Mouse (Mus musculus): ENCODE measurements at regions not wholly inside any gene's neighbourhood (a gene's known extent, or its start where the extent isn't known, plus 50 kb on each side); places are given as distances from the start of the nearest gene placed in this dataset.

- no peak for DNase-seq
These were observed 283.8 kb upstream of the Adgrl2 start for GRCm38 (mm10) chr3:149273993-149274692.

- no peak for DNase-seq
These were observed 280.1 kb upstream of the Adgrl2 start for GRCm38 (mm10) chr3:149270459-149270858.

- DNase-seq: no peak
These were observed 272.1 kb upstream of the Adgrl2 start for GRCm38 (mm10) chr3:149262332-149262970.

GRCm38 (mm10) chr3:149261764-149262163 lies 271.4 kb upstream of the Adgrl2 start:
- no peak for DNase-seq

- DNase-seq: no peak
These were observed 268.5 kb upstream of the Adgrl2 start for GRCm38 (mm10) chr3:149258826-149259225.

- DNase-seq: no peak
These were observed 266.5 kb upstream of the Adgrl2 start for GRCm38 (mm10) chr3:149256891-149257290.

GRCm38 (mm10) chr3:149253080-149253479 lies 262.7 kb upstream of the Adgrl2 start:
- no peak for DNase-seq

- DNase-seq: no peak
These were observed 261.8 kb upstream of the Adgrl2 start for GRCm38 (mm10) chr3:149252144-149252543.

- no peak for DNase-seq
These were observed 257.3 kb upstream of the Adgrl2 start for GRCm38 (mm10) chr3:149247626-149247987.

GRCm38 (mm10) chr3:149246935-149247625 lies 256.7 kb upstream of the Adgrl2 start:
- no peak for DNase-seq

GRCm38 (mm10) chr3:149239664-149240063 lies 249.3 kb upstream of the Adgrl2 start:
- no peak for DNase-seq

GRCm38 (mm10) chr3:149238076-149238475 lies 247.7 kb upstream of the Adgrl2 start:
- no peak for DNase-seq

- DNase-seq: no peak
These were observed 244.8 kb upstream of the Adgrl2 start for GRCm38 (mm10) chr3:149235183-149235582.

GRCm38 (mm10) chr3:149233691-149234131 lies 243.4 kb upstream of the Adgrl2 start:
- no peak for DNase-seq

GRCm38 (mm10) chr3:149233191-149233641 lies 242.9 kb upstream of the Adgrl2 start:
- no peak for DNase-seq

- DNase-seq: no peak
These were observed 241.0 kb upstream of the Adgrl2 start for GRCm38 (mm10) chr3:149231346-149231745.

- no peak for DNase-seq
These were observed 237.2 kb upstream of the Adgrl2 start for GRCm38 (mm10) chr3:149227556-149227955.

GRCm38 (mm10) chr3:149226723-149227122 lies 236.4 kb upstream of the Adgrl2 start:
- DNase-seq: no peak

GRCm38 (mm10) chr3:149225684-149226083 lies 235.3 kb upstream of the Adgrl2 start:
- no peak for DNase-seq

- no peak for DNase-seq
These were observed 233.9 kb upstream of the Adgrl2 start for GRCm38 (mm10) chr3:149224271-149224670.

- no peak for DNase-seq
These were observed 233.4 kb upstream of the Adgrl2 start for GRCm38 (mm10) chr3:149223776-149224175.

- DNase-seq: no peak
These were observed 230.6 kb upstream of the Adgrl2 start for GRCm38 (mm10) chr3:149220958-149221357.

- no peak for DNase-seq
These were observed 230.1 kb upstream of the Adgrl2 start for GRCm38 (mm10) chr3:149220304-149220951.
